Mouse (Mus musculus) kidney, adult 2 months (tissue): Measurements from ENCODE around the gene Slk.

ENCODE experiments used
- CTCF ChIP-seq: fragments of 200-500 bp; conservative IDR thresholded peaks from 2 replicates; pipeline ENCODE4 v1.5.1; 2011; ENCODE audit warnings: low read depth, mild to moderate bottlenecking, control low read depth, low read length, moderate library complexity, mixed read lengths; ENCODE audit not compliant: insufficient read depth, insufficient read length
- POLR2A ChIP-seq: fragments of 200-500 bp; IDR thresholded peaks from one replicate; pipeline ENCODE4 v1.6.1; 2011; ENCODE audit warnings: low read depth, low read length, control low read depth

GRCm38 (mm10) chr19:47565031-47565654 is 14.3 kb upstream of the Slk start:
- TF ChIP-seq CTCF: no peak
- no peak for TF ChIP-seq POLR2A
